Mouse (Mus musculus) midbrain, embryonic 12.5 days (tissue): ENCODE measurements around the gene Gkap1. TPM values are rescaled to one million over a fixed set of nuclear protein-coding genes. Genes with fewer than 3 reads are reported as not detected.

Experiments
- ATAC-seq: fragments of 200-750 bp; cut with Nextera tagmentation; 2 replicates; pipeline ENCODE4 v1.8.0; 2017; ENCODE audit warnings: low read depth, moderate TSS enrichment, moderate library complexity; ENCODE audit not compliant: low FRiP score
- H3K27ac ChIP-seq: fragments of 300-500 bp; sonication (generic); replicated peaks from 2 replicates; pipeline ENCODE4 v1.5.1; 2016; ENCODE audit warnings: mild to moderate bottlenecking
- H3K27me3 ChIP-seq: fragments of 300-500 bp; sonication (generic); 2 replicates; pipeline ENCODE4 v1.6.1; 2016; ENCODE audit warnings: mild to moderate bottlenecking
- H3K36me3 ChIP-seq: fragments of 300-500 bp; sonication (generic); 2 replicates; pipeline ENCODE4 v1.6.1; 2016
- H3K4me1 ChIP-seq: fragments of 300-500 bp; sonication (generic); 2 replicates; pipeline ENCODE4 v1.6.1; 2016
- H3K4me2 ChIP-seq: fragments of 300-500 bp; sonication (generic); replicated peaks from 2 replicates; pipeline ENCODE4 v1.6.1; 2016; ENCODE audit warnings: mild to moderate bottlenecking, moderate library complexity
- H3K4me3 ChIP-seq: fragments of 300-500 bp; sonication (generic); 2 replicates; pipeline ENCODE4 v1.5.1; 2016; ENCODE audit warnings: mild to moderate bottlenecking
- H3K9ac ChIP-seq: fragments of 300-500 bp; sonication (generic); replicated peaks from 2 replicates; pipeline ENCODE4 v1.6.1; 2016; ENCODE audit warnings: mild to moderate bottlenecking, moderate library complexity
- H3K9me3 ChIP-seq: fragments of 300-500 bp; sonication (generic); 2 replicates; pipeline ENCODE4 v1.6.1; 2016; ENCODE audit warnings: mild to moderate bottlenecking
- WGBS: fragments of 180-500 bp; shearing (Covaris S2); methylation state at CpG from one replicate; pipeline ENCODE4 v1.1.7; 2016; 5-methylcytosine and 5-hydroxymethylcytosine counted together
- polyA plus RNA-seq: library from polyadenylated mRNA; unstranded; fragments of >200 nt; fragmentation: Nextera tagmentation; extraction: Ambion mirVana; gene quantifications from 2 replicates; pipeline ENCODE4 v1.2.1, GENCODE M21; 2016

Gkap1 gene
- 36.2 and 40.0 TPM in 2 replicates for polyA plus RNA-seq

GRCm38 (mm10) chr13:58275599-58275998 is at the start of gene Gkap1:
Gene Gkap1, minus strand, starts transcription at chr13:58275699.
- ATAC-seq: no peak
- Histone ChIP-seq H3K27ac (peak within 1 kb of the TSS; percentile 83), H3K9ac (peak within 1 kb of the TSS; percentile 83), H3K9me3 (no peaks in the 10 kb centered on the region), H3K27me3 (peaks cover 15% of the 10 kb centered on the region; the same call in 1 of the 2 replicates), H3K36me3 (no peaks in the 10 kb centered on the region), H3K4me3 (peak within 1 kb of the TSS; percentile 84), H3K4me1 (peaks cover 23% of the 10 kb centered on the region), H3K4me2 (peak within 1 kb of the TSS; percentile 82)
- 76% methylated on average over 8 of the region's 8 CpGs for WGBS

GRCm38 (mm10) chr13:58317768-58318167 is 42.3 kb upstream of the Gkap1 start:
- no peak overlapping the region for H3K9ac ChIP-seq
- no peaks in the 10 kb centered on the region for H3K27me3 ChIP-seq
- WGBS: 68% methylated on average over 2 of the region's 2 CpGs
- no peaks in the 10 kb centered on the region for H3K4me1 ChIP-seq
- no peaks in the 10 kb centered on the region for H3K36me3 ChIP-seq
- no peak overlapping the region for H3K4me3 ChIP-seq
- no peak for ATAC-seq
- no peak overlapping the region for H3K4me2 ChIP-seq
- H3K27ac ChIP-seq: no peak overlapping the region
- H3K9me3 ChIP-seq: no peaks in the 10 kb centered on the region

GRCm38 (mm10) chr13:58314991-58315390 is 39.5 kb upstream of the Gkap1 start:
- Histone ChIP-seq H3K36me3 (no peaks in the 10 kb centered on the region), H3K9me3 (no peaks in the 10 kb centered on the region), H3K27ac (no peak overlapping the region), H3K27me3 (no peaks in the 10 kb centered on the region), H3K4me3 (no peak overlapping the region), H3K4me2 (no peak overlapping the region), H3K4me1 (no peaks in the 10 kb centered on the region), H3K9ac (no peak overlapping the region)
- 63% methylated on average over 6 of the region's 6 CpGs for WGBS
- no peak for ATAC-seq

GRCm38 (mm10) chr13:58313758-58314157 is 38.3 kb upstream of the Gkap1 start:
- Histone ChIP-seq H3K36me3 (no peaks in the 10 kb centered on the region), H3K4me3 (no peak overlapping the region), H3K4me1 (no peaks in the 10 kb centered on the region), H3K9me3 (no peaks in the 10 kb centered on the region), H3K4me2 (no peak overlapping the region), H3K27ac (no peak overlapping the region), H3K9ac (no peak overlapping the region), H3K27me3 (no peaks in the 10 kb centered on the region)
- 71% methylated on average over 3 of the region's 3 CpGs for WGBS
- ATAC-seq: no peak

- H3K27ac ChIP-seq: no peak overlapping the region
- no peaks in the 10 kb centered on the region for H3K27me3 ChIP-seq
- H3K4me2 ChIP-seq: no peak overlapping the region
- no peaks in the 10 kb centered on the region for H3K4me1 ChIP-seq
- H3K4me3 ChIP-seq: no peak overlapping the region
- H3K9ac ChIP-seq: no peak overlapping the region
- no peaks in the 10 kb centered on the region for H3K9me3 ChIP-seq
- H3K36me3 ChIP-seq: no peaks in the 10 kb centered on the region
- WGBS: 52% methylated on average over 3 of the region's 3 CpGs
- no peak for ATAC-seq
Observed at GRCm38 (mm10) chr13:58311351-58311750, 35.9 kb upstream of the Gkap1 start.

GRCm38 (mm10) chr13:58309499-58309898 is 34.0 kb upstream of the Gkap1 start:
- Histone ChIP-seq H3K36me3 (no peaks in the 10 kb centered on the region), H3K4me3 (no peak overlapping the region), H3K27ac (no peak overlapping the region), H3K27me3 (no peaks in the 10 kb centered on the region), H3K4me1 (no peaks in the 10 kb centered on the region), H3K9ac (no peak overlapping the region), H3K4me2 (no peak overlapping the region), H3K9me3 (no peaks in the 10 kb centered on the region)
- no peak for ATAC-seq
- 73% methylated on average over 8 of the region's 8 CpGs for WGBS

- no peaks in the 10 kb centered on the region for H3K9me3 ChIP-seq
- no peak overlapping the region for H3K9ac ChIP-seq
- no peaks in the 10 kb centered on the region for H3K4me1 ChIP-seq
- H3K27me3 ChIP-seq: no peaks in the 10 kb centered on the region
- H3K27ac ChIP-seq: no peak overlapping the region
- ATAC-seq: no peak
- 95% methylated on average over 5 of the region's 5 CpGs for WGBS
- H3K4me2 ChIP-seq: no peak overlapping the region
- no peaks in the 10 kb centered on the region for H3K36me3 ChIP-seq
- no peak overlapping the region for H3K4me3 ChIP-seq
Observed at GRCm38 (mm10) chr13:58307453-58307852, 32.0 kb upstream of the Gkap1 start.

GRCm38 (mm10) chr13:58305230-58305629 is 29.7 kb upstream of the Gkap1 start:
- H3K9me3 ChIP-seq: no peaks in the 10 kb centered on the region
- no peak overlapping the region for H3K4me3 ChIP-seq
- no peak overlapping the region for H3K27ac ChIP-seq
- no peak overlapping the region for H3K4me2 ChIP-seq
- H3K36me3 ChIP-seq: no peaks in the 10 kb centered on the region
- no peak for ATAC-seq
- no peak overlapping the region for H3K9ac ChIP-seq
- H3K4me1 ChIP-seq: no peaks in the 10 kb centered on the region
- H3K27me3 ChIP-seq: no peaks in the 10 kb centered on the region
- WGBS: 89% methylated on average over 2 of the region's 2 CpGs

- Histone ChIP-seq H3K27me3 (no peaks in the 10 kb centered on the region), H3K9ac (no peak overlapping the region), H3K4me2 (no peak overlapping the region), H3K4me3 (no peak overlapping the region), H3K36me3 (no peaks in the 10 kb centered on the region), H3K9me3 (no peaks in the 10 kb centered on the region), H3K4me1 (no peaks in the 10 kb centered on the region), H3K27ac (no peak overlapping the region)
- no peak for ATAC-seq
- 85% methylated on average over 9 of the region's 9 CpGs for WGBS
Observed at GRCm38 (mm10) chr13:58302421-58303145, 27.1 kb upstream of the Gkap1 start.

- Histone ChIP-seq H3K27me3 (no peaks in the 10 kb centered on the region), H3K4me1 (no peaks in the 10 kb centered on the region), H3K4me3 (no peak overlapping the region), H3K27ac (no peak overlapping the region), H3K9me3 (no peaks in the 10 kb centered on the region), H3K36me3 (no peaks in the 10 kb centered on the region), H3K9ac (no peak overlapping the region), H3K4me2 (no peak overlapping the region)
- ATAC-seq: no peak
- 94% methylated on average over 6 of the region's 6 CpGs for WGBS
Observed at GRCm38 (mm10) chr13:58301961-58302360, 26.5 kb upstream of the Gkap1 start.

- no peak for ATAC-seq
- no peak overlapping the region for H3K4me2 ChIP-seq
- no peaks in the 10 kb centered on the region for H3K9me3 ChIP-seq
- H3K27me3 ChIP-seq: no peaks in the 10 kb centered on the region
- H3K4me1 ChIP-seq: no peaks in the 10 kb centered on the region
- WGBS: 93% methylated on average over 3 of the region's 3 CpGs
- H3K27ac ChIP-seq: no peak overlapping the region
- no peak overlapping the region for H3K9ac ChIP-seq
- H3K4me3 ChIP-seq: no peak overlapping the region
- H3K36me3 ChIP-seq: no peaks in the 10 kb centered on the region
Observed at GRCm38 (mm10) chr13:58298756-58299155, 23.3 kb upstream of the Gkap1 start.

GRCm38 (mm10) chr13:58295582-58295981 is 20.1 kb upstream of the Gkap1 start:
- H3K27ac ChIP-seq: no peak overlapping the region
- WGBS: 77% methylated on average over 3 of the region's 3 CpGs
- no peak for ATAC-seq

GRCm38 (mm10) chr13:58292811-58293210 is 17.3 kb upstream of the Gkap1 start:
- Histone ChIP-seq H3K27ac (no peak overlapping the region), H3K4me1 (peaks cover 7% of the 10 kb centered on the region), H3K36me3 (no peaks in the 10 kb centered on the region), H3K27me3 (no peaks in the 10 kb centered on the region), H3K9ac (no peak overlapping the region), H3K9me3 (no peaks in the 10 kb centered on the region), H3K4me3 (no peak overlapping the region), H3K4me2 (no peak overlapping the region)
- peak; percentile 68; the same call in 1 of the 2 replicates for ATAC-seq
- WGBS: 15% methylated on average over 5 of the region's 5 CpGs

More at GRCm38 (mm10) chr13:58295582-58295981, 20.1 kb upstream of the Gkap1 start:
- no peaks in the 10 kb centered on the region for H3K27me3 ChIP-seq
- peaks cover 7% of the 10 kb centered on the region for H3K4me1 ChIP-seq
- no peak overlapping the region for H3K4me3 ChIP-seq
- H3K9ac ChIP-seq: no peak overlapping the region
- no peaks in the 10 kb centered on the region for H3K36me3 ChIP-seq
- H3K4me2 ChIP-seq: no peak overlapping the region
- no peaks in the 10 kb centered on the region for H3K9me3 ChIP-seq
